Mouse (Mus musculus) testis, postnatal 10 days (tissue): ENCODE measurements at regions not wholly inside any gene's neighbourhood (a gene's known extent, or its start where the extent isn't known, plus 50 kb on each side); places are given as distances from the start of the nearest gene placed in this dataset.

ENCODE experiments used
- DNase-seq: peaks from one replicate; pipeline ENCODE4 v3.0.0; 2021; ENCODE audit warnings: low spot score

- no peak for DNase-seq
These were observed 496.0 kb upstream of the Sox11 start for GRCm38 (mm10) chr12:27838384-27838783.

- no peak for DNase-seq
These were observed 483.8 kb upstream of the Sox11 start for GRCm38 (mm10) chr12:27826208-27826607.

- DNase-seq, result no peak
These were observed 481.0 kb upstream of the Sox11 start for GRCm38 (mm10) chr12:27823392-27823791.

GRCm38 (mm10) chr12:27796642-27797041 is 454.3 kb upstream of the Sox11 start:
- no peak for DNase-seq

GRCm38 (mm10) chr12:27786716-27787291 is 444.4 kb upstream of the Sox11 start:
- DNase-seq, result no peak

- DNase-seq, result no peak
These were observed 438.4 kb upstream of the Sox11 start for GRCm38 (mm10) chr12:27780801-27781200.

GRCm38 (mm10) chr12:27765948-27766347 is 423.6 kb upstream of the Sox11 start:
- DNase-seq, result no peak

- DNase-seq, result no peak
These were observed 416.6 kb upstream of the Sox11 start for GRCm38 (mm10) chr12:27759016-27759415.

- DNase-seq, result no peak
These were observed 415.3 kb upstream of the Sox11 start for GRCm38 (mm10) chr12:27757641-27758040.

- no peak for DNase-seq
These were observed 382.3 kb upstream of the Sox11 start for GRCm38 (mm10) chr12:27724619-27725200.

GRCm38 (mm10) chr12:27680459-27680858 is 338.1 kb upstream of the Sox11 start:
- DNase-seq, result no peak

- no peak for DNase-seq
These were observed 331.0 kb upstream of the Sox11 start for GRCm38 (mm10) chr12:27673404-27673803.

- DNase-seq, result no peak
These were observed 328.3 kb upstream of the Sox11 start for GRCm38 (mm10) chr12:27670650-27671084.

- DNase-seq, result no peak
These were observed 327.8 kb upstream of the Sox11 start for GRCm38 (mm10) chr12:27670190-27670589.

- no peak for DNase-seq
These were observed 327.2 kb upstream of the Sox11 start for GRCm38 (mm10) chr12:27669542-27669941.

GRCm38 (mm10) chr12:27666456-27666855 is 324.1 kb upstream of the Sox11 start:
- no peak for DNase-seq

- DNase-seq, result no peak
These were observed 320.8 kb upstream of the Sox11 start for GRCm38 (mm10) chr12:27663126-27663525.

- DNase-seq, result no peak
These were observed 320.3 kb upstream of the Sox11 start for GRCm38 (mm10) chr12:27662723-27663122.

- peak; percentile 42 for DNase-seq
These were observed 315.2 kb upstream of the Sox11 start for GRCm38 (mm10) chr12:27657536-27657935.

GRCm38 (mm10) chr12:27653541-27653940 is 311.2 kb upstream of the Sox11 start:
- DNase-seq, result no peak

- DNase-seq, result no peak
These were observed 306.2 kb upstream of the Sox11 start for GRCm38 (mm10) chr12:27648602-27649001.

GRCm38 (mm10) chr12:27646497-27647307 is 304.3 kb upstream of the Sox11 start:
- no peak for DNase-seq

GRCm38 (mm10) chr12:27619616-27620015 is 277.2 kb upstream of the Sox11 start:
- DNase-seq, result no peak
